Mouse (Mus musculus): ENCODE measurements at regions not wholly inside any gene's neighbourhood (a gene's known extent, or its start where the extent isn't known, plus 50 kb on each side); places are given as distances from the start of the nearest gene placed in this dataset.

DNA sequence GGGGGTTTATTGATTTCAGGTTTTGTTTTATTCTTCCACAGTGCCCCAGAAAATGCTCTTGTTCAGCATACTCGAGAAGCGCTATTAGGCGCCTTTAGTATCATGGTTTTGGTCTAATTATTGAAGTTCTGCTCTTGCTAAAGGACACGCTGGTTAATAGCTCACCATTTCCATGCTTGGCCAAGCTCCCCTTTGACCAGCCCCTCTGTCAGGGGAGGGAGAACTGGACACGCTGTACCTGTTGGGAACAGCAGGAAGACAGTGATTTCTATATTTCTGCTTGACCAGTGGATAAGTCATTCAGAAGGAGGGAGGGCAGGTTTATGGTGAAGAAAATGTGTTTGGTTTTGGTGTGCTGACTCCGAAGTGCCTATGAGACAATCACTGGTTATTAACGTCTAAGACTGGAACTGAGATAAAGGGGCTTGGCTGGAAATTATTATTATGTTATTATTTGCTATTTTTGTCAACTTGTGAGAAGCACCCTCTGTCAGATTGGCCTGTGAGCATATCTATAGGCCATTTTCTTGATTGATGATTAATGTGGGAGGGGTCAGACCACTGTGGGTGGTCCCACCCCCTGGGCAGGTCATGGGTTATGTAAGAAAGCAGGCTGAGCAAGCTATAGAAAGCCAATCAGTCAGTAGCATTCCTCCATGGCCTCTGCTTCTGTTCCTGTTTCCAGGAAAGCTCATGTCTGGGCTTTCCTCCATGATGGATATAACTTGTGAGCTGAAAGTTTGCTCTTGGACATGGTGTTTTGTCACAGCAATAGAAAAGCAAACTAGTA lies 51.2 kb upstream of the Tanc2 start:
- DNase-seq (ENCODE audit: low spot score): no peak

DNA sequence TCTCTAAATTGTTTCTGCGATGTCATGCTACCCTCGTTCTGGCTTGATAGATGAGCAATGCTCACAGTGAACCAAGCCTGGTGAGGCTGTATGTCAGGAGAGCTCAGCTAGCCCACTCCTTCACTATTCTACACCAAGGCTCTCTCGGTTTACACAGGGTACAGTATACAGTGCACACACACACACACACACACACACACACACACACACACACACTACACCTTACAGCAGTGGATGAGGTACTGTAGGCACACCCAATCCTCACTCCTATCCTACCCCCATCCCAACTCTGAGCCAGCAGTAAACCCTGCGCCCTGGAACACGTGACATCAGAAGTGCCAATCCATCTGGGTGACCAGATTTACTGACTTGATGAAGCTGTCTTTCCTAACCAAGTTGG lies 57.2 kb upstream of the Tanc2 start:
- DNase-seq (ENCODE audit: low spot score): no peak

DNA sequence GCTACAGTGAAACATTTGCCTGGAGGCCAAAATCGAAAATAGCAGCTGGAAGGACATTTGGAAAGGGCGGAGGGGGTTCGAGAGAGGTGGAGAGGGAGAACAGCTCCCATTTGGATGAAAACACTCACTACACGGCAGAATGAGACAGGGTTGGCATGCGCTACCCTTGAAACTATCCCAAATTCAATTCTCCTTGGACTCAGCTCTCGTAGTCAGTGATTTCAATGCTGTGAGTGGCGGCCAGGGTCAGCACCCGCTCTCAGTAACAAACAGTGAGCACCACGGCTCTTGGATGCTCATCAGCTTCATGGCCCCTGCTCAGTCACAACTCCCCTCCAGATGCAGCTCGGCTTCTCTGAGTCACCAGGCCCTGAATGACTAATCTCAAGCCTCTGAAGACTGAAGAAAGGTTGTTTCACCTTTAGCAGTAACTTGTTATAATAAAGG lies 59.1 kb upstream of the Tanc2 start:
- DNase-seq (ENCODE audit: low spot score): no peak

DNA sequence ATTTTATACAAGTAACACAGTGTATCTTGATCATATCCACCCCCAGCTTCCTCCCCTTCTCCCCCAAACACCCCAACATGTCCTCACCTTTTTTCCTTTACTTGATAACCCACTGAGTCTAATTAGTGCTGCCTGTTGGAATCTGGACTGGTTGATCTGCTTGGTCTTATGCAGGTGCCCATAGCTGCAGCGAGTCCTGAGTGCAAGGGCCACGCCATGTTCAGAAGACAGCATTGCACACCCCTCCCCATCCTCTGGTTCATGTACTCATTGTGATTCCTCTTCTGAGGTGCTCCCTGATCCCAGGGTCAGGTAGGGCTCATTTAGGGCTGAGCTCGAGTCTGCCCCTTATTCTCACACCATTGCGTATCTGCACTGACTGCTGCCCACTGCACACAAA lies 63.7 kb upstream of the Tanc2 start:
- DNase-seq (ENCODE audit: low spot score): no peak

DNA sequence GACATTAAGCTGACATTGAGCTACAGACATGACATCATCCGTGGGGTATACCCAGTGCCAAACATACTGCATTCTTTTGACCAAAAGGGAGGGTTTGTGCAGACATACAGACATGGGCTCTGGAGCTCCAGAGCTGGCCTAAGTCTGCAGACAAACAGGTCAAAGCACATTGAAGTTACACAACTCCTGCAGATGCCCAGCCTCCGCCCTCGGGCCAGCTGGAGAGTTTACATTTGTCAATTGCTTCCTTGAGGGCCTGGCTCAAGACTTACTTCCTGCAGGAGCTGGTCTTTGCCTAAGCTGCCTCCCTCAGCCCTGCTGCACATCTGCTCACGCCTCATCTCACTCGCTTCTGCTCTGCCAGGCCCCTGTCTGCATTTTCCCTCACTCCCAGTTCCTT lies 64.2 kb upstream of the Tanc2 start:
- peak; percentile 69 for DNase-seq (ENCODE audit: low spot score)

DNA sequence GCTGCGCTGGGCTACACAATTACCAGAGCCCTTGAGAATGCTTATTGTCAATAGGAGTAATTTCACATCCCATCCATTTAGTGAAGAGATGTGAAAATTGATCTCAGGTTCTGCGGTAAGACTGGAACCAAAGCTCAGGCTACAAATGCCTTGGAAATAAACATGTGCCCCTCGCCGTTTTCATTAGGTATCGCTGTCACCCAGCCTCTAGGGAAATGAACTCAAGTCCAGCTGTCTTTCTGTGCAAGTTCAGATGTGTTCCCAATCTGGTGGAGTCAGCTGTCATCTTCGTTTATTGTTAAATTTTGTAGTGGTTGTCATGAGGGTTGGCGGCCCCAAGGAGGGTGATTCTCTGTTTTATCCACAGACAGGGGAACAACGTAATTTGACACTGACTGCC lies 65.4 kb upstream of the Tanc2 start:
- DNase-seq (ENCODE audit: low spot score): peak; percentile 32

DNA sequence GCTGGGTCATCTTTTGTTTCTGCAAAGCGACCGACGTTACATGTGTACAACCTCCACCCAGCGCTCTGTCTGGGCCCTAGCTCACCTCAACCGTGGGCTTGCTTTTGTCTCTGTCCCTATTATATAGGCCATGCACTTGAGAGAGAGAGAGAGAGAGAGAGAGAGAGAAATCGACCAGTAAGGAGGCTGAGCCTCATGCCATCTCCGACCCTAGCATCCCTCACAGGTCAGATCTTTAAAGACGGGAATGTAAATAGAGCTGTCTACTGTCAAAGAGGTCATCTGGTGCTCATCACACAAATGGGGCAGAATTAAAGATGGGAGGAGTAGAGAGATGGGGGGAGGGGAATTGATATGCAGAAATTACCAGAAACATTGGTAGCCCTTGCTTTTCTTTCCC lies 66.0 kb upstream of the Tanc2 start:
- DNase-seq (ENCODE audit: low spot score): peak; percentile 52

DNA sequence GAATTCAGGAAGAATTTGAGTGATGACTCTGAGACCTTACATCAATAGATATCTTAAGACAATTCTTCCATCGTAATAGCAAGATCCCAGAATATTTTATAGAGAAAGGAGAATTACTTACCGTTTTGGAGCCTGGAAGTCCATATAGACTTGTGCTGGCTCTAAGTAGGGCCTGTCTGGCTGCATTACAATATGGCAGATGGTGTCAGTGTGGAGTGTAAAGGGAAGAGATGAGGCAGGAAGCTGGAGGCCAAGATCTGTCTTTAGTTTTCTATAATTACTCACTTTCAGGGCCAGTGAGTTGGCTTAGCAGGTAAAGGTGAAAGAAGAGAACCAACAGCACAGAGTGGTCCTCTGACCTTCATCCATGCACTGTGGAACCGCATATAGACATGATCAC lies 63.9 kb upstream of the March10 start:
- DNase-seq (ENCODE audit: low spot score): no peak

DNA sequence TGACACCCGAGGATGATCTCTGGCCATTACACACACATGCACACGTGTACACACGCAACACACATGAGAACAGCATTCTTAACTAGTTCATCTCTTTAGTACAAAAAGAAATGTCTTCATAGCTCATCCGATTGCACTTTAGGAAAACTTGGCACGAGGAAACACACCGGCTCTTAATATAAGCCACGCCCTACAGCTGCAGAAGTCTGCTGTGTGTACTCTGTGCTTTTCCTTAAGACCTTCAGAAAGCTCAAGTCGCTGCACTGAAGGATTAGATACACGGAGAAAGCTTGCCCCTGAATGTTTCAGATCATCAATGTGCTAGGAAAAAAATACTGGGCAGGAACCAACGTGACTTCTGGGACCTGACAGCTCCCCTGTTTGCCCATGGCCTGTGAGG lies 56.7 kb upstream of the March10 start:
- no peak for DNase-seq (ENCODE audit: low spot score)

DNA sequence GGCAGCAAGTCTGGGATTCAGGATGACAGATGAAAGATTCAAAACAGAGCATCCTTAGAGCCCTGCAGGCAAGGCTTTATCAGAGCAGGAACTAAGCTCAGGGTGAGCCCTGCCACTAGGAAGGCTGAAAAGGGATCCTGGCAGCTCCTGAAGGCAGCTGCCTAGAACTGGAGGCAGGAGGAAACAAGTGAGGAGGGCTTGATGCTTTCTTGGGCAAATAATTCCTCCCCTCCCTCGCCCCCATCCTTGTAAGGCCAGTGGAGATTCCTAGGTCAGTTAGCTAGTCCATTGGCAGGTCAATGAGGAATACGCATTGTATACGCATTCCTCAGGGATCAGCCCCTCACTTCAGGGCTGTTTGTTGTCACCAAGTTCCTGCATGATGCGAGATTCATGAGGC lies 54.1 kb upstream of the March10 start:
- DNase-seq (ENCODE audit: low spot score): no peak

DNA sequence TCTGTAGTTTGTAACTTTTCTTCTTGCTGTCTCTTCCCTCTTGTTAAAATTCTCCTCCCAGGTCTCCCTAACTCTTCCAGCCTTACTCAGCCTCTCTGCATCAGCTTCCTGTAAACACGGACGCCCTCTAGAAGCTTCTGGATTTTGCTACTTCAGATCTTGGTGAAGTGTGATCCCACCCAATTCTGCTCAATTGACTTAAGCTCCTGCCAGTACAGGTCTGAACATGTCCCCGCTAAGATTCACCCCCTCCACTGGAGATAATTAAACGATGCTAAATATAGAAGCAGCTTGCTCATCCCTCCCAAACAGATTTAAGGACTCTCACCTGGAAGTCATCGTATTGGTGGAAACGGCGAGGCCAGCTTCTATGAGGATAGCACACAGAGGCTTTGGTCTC lies 53.5 kb upstream of the March10 start:
- DNase-seq (ENCODE audit: low spot score): no peak

DNA sequence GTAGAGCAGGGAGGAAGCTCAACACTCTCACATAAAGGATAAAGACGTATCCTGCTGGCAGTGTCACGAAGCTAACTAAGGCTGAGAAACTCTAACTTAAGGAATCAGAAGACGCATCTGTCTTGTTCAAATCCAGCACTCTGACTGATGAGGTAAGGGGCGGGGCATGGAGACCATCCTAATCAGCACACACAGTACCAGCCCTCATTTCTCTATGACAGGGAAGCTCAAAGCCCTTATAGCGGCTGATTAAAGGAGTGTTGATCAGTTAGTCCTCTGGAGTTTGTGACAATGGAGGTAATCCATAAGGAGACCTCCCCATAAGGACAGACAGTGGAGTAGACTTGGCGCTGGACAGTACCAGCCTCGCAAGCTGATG lies 52.1 kb upstream of the March10 start:
- no peak for DNase-seq (ENCODE audit: low spot score)

DNA sequence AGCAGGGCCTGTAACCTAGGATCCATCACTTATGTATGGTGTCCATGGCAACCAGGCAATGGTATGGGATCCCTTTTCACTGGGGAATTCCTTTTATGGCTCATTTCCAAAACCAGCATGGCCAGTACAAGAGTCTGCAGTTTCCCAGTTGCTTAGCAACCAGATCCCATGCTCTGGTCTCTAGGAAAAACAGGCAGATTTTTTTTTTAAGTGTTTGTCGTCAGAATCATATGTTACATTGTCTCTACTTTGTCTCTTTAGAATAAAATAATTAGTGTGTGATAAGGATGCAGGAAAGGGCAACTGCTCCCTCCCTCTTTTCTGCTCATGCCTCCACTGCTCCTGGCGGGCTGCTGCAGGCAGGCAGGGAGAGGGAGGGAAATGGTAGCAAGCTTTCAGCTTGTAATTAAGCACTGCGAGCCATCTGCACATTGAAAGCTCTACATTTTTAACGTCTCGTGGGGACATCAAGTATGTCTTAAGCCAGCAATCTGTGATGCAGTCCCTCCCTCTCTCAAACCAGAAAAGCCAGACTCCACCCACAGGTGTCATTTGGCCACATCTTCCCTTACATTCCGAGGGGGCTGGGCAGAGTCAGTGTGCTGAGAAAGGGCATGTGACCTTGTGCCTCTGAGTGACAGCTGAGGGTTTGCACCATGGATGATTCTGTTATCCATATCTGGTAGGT lies 51.6 kb upstream of the March10 start:
- peak; percentile 93 for DNase-seq (ENCODE audit: low spot score)

DNA sequence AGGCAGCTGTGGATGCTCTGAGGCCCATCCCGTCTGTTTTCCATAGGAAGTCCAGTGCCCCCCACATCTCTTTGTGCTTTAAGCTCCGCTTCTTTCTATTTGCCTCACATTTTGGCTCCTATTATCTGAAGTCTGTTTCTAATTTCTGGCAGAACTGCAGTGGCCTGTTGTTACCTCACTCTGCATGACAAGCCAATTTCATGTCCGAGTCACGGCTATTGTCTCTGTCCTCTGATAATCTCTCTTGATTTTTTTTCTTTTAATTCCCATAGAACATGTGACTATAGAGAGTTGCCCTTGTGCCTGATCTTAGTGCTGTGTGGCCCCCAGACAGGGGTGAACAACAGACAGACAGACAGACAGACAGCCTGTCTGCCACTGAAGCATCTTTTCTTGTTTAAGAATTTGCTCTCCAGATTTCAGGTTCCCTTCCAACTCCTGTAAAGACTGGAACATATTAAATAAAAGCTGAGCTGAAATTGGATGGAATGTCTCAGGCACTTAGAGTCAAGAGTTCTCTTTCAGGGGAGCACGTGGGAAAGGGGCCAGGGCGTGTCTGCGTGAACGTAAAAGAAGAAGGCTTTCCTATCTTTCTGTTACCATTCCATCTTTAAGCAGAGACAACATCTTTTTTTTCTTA lies 50.9 kb upstream of the March10 start:
- peak; percentile 38 for DNase-seq (ENCODE audit: low spot score)

All from embryo, embryonic 10 days (tissue).